Mouse (Mus musculus): ENCODE results near the gene Etv4. TPM values are rescaled to one million over a fixed set of nuclear protein-coding genes. Genes with fewer than 3 reads are reported as not detected.

Etv4 gene
- total and polyA plus RNA-seq, 3 experiments, result 0.61 TPM; not detected in 2

DNA sequence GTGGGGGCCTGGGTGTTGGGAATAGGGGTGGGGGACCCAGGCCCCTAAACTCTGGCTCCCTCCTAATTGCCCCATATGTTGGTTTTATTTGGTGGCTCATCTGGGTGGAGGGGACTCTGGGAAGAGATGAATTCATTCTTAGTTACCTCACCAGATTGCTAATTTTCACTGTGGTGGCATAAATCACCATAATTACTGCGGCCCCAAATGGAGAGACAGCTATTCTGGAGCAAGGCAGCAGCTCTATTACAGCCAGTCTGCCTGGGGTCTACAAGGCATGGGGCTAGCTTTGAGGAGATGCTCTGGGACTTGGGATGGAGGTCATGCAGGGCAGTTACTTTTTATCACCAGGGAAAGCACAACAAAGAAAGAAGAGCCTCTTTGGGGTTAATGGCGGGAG, 58.4 kb downstream of the Etv4 start:
- H3K9ac ChIP-seq (ENCODE audit: low read depth, low read length), result no peak overlapping the region
- intact Hi-C loops (cut with DNase I), result no loop called here
- no peak overlapping the region for H3K4me3 ChIP-seq
- H3K4me1 ChIP-seq (ENCODE audit: control insufficient read depth, insufficient read depth, low read length), result no peaks in the 10 kb centered on the region
- WGBS, result 71% methylated on average over 2 of the region's 2 CpGs
- H3K79me2 ChIP-seq (replicated peaks; ENCODE audit: control insufficient read depth, insufficient read depth, low read length), result no peaks in the 10 kb centered on the region
- DNase-seq, result no peak
- H3K27ac ChIP-seq, result no peak overlapping the region
- TF ChIP-seq POLR2A (IDR thresholded peaks at IDR 0.05; ENCODE audit: insufficient read depth, low read depth, low read length) (no peak), EP300 (IDR thresholded peaks at IDR 0.05; ENCODE audit: insufficient read depth, low read depth, low read length) (no peak), CTCF (IDR thresholded peaks at IDR 0.05) (no peak)
- no peaks in the 10 kb centered on the region for H3K27me3 ChIP-seq (ENCODE audit: control insufficient read depth, insufficient read depth, low read length)
- H3K36me3 ChIP-seq (ENCODE audit: control insufficient read depth, insufficient read depth, low read length), result no peaks in the 10 kb centered on the region

DNA sequence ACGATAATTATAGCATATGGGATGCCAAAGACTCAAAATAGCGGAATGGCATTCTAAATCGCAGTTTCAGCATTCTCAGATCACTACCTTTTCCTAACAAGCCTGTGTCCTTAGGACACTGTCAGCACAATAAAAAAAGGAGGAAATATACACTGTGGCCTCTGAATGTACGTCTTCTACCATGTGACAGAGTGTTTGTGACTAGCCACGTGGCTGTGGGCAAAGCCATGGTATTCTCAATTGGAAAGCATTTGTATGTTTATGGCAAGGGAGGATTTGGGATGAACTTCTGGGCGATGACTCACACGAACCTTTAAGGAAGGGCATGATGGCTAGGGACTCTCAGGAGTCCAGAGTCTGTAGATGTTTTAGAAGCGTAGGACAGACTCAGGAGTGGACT, 60.1 kb downstream of the Etv4 start:
- no peak overlapping the region for H3K27ac ChIP-seq
- H3K79me2 ChIP-seq (replicated peaks; ENCODE audit: control insufficient read depth, insufficient read depth, low read length), result no peaks in the 10 kb centered on the region
- H3K4me3 ChIP-seq, result no peak overlapping the region
- intact Hi-C loops (cut with DNase I), result no loop called here
- H3K9ac ChIP-seq (ENCODE audit: low read depth, low read length), result no peak overlapping the region
- no peaks in the 10 kb centered on the region for H3K27me3 ChIP-seq (ENCODE audit: control insufficient read depth, insufficient read depth, low read length)
- WGBS, result 71% methylated on average over 8 of the region's 8 CpGs
- DNase-seq, result no peak
- no peaks in the 10 kb centered on the region for H3K4me1 ChIP-seq (ENCODE audit: control insufficient read depth, insufficient read depth, low read length)
- TF ChIP-seq POLR2A (IDR thresholded peaks at IDR 0.05; ENCODE audit: insufficient read depth, low read depth, low read length) (no peak), EP300 (IDR thresholded peaks at IDR 0.05; ENCODE audit: insufficient read depth, low read depth, low read length) (no peak), CTCF (IDR thresholded peaks at IDR 0.05) (no peak)
- no peaks in the 10 kb centered on the region for H3K36me3 ChIP-seq (ENCODE audit: control insufficient read depth, insufficient read depth, low read length)

DNA sequence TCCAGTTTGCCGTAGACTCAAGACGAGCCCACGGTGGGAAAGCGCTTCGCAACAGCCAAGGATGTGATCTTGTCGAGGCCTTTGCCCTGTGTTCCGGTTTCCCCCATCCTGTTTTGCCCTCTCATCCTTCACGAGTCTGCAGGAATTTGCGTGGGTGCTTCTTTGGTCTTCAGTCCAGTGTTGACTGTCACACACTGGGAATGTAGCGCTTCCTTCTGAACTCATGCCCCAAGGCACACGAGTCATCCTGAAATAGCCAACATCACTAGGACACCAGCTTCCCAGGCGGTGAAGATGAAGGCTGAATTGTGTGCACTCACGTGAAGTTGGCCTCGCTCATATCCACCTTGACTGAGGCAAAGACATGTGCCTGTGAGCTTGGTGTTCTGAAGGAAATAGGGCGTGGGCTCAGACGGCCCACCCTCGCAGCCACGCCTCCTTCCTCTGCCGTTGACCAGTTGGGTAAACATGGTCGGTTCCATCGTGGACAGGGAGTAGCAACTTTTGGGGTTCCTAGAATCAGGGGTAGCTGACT, 65.1 kb downstream of the Etv4 start:
- no peaks in the 10 kb centered on the region for H3K27me3 ChIP-seq (ENCODE audit: control insufficient read depth, insufficient read depth, low read length)
- no peaks in the 10 kb centered on the region for H3K79me2 ChIP-seq (replicated peaks; ENCODE audit: control insufficient read depth, insufficient read depth, low read length)
- no peaks in the 10 kb centered on the region for H3K36me3 ChIP-seq (ENCODE audit: control insufficient read depth, insufficient read depth, low read length)
- H3K9ac ChIP-seq (ENCODE audit: low read depth, low read length), result no peak overlapping the region
- WGBS, result 68% methylated on average over 21 of the region's 21 CpGs
- intact Hi-C loops (cut with DNase I), result no loop called here
- DNase-seq, result no peak
- H3K4me3 ChIP-seq, result no peak overlapping the region
- no peak overlapping the region for H3K27ac ChIP-seq
- no peaks in the 10 kb centered on the region for H3K4me1 ChIP-seq (ENCODE audit: control insufficient read depth, insufficient read depth, low read length)
- TF ChIP-seq POLR2A (IDR thresholded peaks at IDR 0.05; ENCODE audit: insufficient read depth, low read depth, low read length) (no peak), EP300 (IDR thresholded peaks at IDR 0.05; ENCODE audit: insufficient read depth, low read depth, low read length) (no peak), CTCF (IDR thresholded peaks at IDR 0.05) (no peak)

Other genes with a start within 250 kb of the Etv4 start
- under 1 TPM; 0.18 to 0.63 TPM for gene Brca1, start 233.4 kb downstream of the Etv4 start, total RNA-seq (2021)
- gene Brca1, start 233.4 kb downstream of the Etv4 start, polyA plus RNA-seq (2012; rRNA removed), result 0.06 and 0.20 TPM in 2 replicates
- 10 to 100 TPM; 86.2 to 98.9 TPM for gene Nbr1, start 233.2 kb downstream of the Etv4 start, total RNA-seq (2021)
- 77.3 and 99.6 TPM in 2 replicates for gene Nbr1, start 233.2 kb downstream of the Etv4 start, polyA plus RNA-seq (2012; rRNA removed)
- 1 to 10 TPM; 2.8 to 3.4 TPM for gene Tmem106a, start 203.1 kb downstream of the Etv4 start, total RNA-seq (2021)
- 15.5 and 18.8 TPM in 2 replicates for gene Tmem106a, start 203.1 kb downstream of the Etv4 start, polyA plus RNA-seq (2012; rRNA removed)
- not detected for gene Gm11634, start 186.1 kb downstream of the Etv4 start, total RNA-seq (2021)
- gene Gm11634, start 186.1 kb downstream of the Etv4 start, polyA plus RNA-seq (2012; rRNA removed), result not detected in 2 replicates
- gene Rdm1, start 158.2 kb downstream of the Etv4 start, total RNA-seq (2021), result 10 to 100 TPM; 45.6 to 49.5 TPM
- gene Rdm1, start 158.2 kb downstream of the Etv4 start, polyA plus RNA-seq (2012; rRNA removed), result 42.3 and 49.8 TPM in 2 replicates
- gene Arl4d, start 119.8 kb downstream of the Etv4 start, total RNA-seq (2021), result 10 to 100 TPM; 18.9 to 23.5 TPM
- 23.4 and 27.8 TPM in 2 replicates for gene Arl4d, start 119.8 kb downstream of the Etv4 start, polyA plus RNA-seq (2012; rRNA removed)
- 10 to 100 TPM; 16.0 to 17.1 TPM for gene Dhx8, start 52.5 kb downstream of the Etv4 start, total RNA-seq (2021)
- 7.2 and 10.7 TPM in 2 replicates for gene Dhx8, start 52.5 kb downstream of the Etv4 start, polyA plus RNA-seq (2012; rRNA removed)
- gene Meox1, start 109.0 kb upstream of the Etv4 start, total RNA-seq (2021), result 1 to 10 TPM; 5.6 to 7.3 TPM
- 7.2 and 15.1 TPM in 2 replicates for gene Meox1, start 109.0 kb upstream of the Etv4 start, polyA plus RNA-seq (2012; rRNA removed)
- 1 to 10 TPM; 2.1 to 3.2 TPM for gene Sost, start 181.6 kb upstream of the Etv4 start, total RNA-seq (2021)
- gene Sost, start 181.6 kb upstream of the Etv4 start, polyA plus RNA-seq (2012; rRNA removed), result 5.8 and 7.0 TPM in 2 replicates
- gene Cfap97d1, start 198.9 kb upstream of the Etv4 start, total RNA-seq (2021), result not detected
- gene Cfap97d1, start 198.9 kb upstream of the Etv4 start, polyA plus RNA-seq (2012; rRNA removed), result not detected in 2 replicates
- 100 to 1,000 TPM; 103 to 131 TPM for gene Dusp3, start 201.6 kb upstream of the Etv4 start, total RNA-seq (2021)
- gene Dusp3, start 201.6 kb upstream of the Etv4 start, polyA plus RNA-seq (2012; rRNA removed), result 97.7 and 101 TPM in 2 replicates
- 1 to 10 TPM; 1.4 to 1.5 TPM for gene Mpp3, start 243.1 kb upstream of the Etv4 start, total RNA-seq (2021)
- 4.5 and 5.3 TPM in 2 replicates for gene Mpp3, start 243.1 kb upstream of the Etv4 start, polyA plus RNA-seq (2012; rRNA removed)

Data from heart, adult 2 months (tissue).